In the genomic region with DNA sequence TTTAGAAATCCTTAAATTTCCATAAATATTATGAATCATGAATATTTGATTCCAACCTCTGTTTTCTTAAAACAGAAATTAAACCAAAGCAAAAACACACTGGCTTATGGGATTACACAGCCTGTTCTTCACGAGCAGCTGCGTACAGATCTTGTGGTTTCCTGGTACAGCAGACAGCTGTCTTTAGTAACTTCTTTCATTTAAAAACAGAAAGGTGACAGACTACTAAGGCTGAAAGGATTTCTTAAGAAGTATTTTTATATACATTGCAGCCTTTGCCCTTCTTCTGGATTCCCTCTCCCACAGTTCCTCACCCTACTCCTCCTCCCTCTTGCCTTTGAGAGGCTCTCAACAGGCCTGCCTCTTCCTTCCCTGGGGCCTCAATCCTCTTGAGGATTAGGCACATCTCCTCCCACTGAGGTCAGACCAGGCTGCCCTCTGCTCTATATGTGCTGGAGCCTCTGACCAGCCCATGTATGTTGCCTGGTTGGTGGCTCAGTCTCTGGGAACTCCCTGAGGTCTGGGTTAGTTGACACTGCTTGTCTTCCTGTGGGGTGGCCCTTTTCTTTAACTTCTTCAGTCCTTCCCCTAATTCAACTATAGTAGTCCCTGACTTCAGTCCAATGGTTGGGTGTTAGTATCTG, we compare ENCODE assay signal across 15 mouse cellular contexts. TPM values are rescaled to one million over a fixed set of nuclear protein-coding genes. Genes with fewer than 3 reads are reported as not detected.
DNase-seq lines count a peak whose midpoint lies in the region; ATAC-seq and TF ChIP-seq lines count a peak whose summit lies in the region.
"Had no signal": no experiment of that assay in that cellular context is flagged by ENCODE, and none has a peak within 500 bp of the region (broad histone marks: within the 10 kb centered on the region; RNA-seq: fewer than 3 reads in every experiment).

No protein-coding gene starts in this region.

- peaks cover 21% of the 10 kb centered on the region for H3K4me1 ChIP-seq in heart, postnatal 0 days (ENCODE audit: control insufficient read depth, insufficient read depth)
- H3K4me1 ChIP-seq in bone marrow, adult 2 months (ENCODE audit: control insufficient read depth, insufficient read depth, low read length) = no peaks in the 10 kb centered on the region; the same call in 1 of the 2 replicates
- H3K4me1 ChIP-seq: limb, embryonic 15.5 days had no signal

- peak; percentile 4 for DNase-seq in heart, postnatal 0 days (ENCODE audit: low spot score)
- DNase-seq in heart, postnatal 10 days = no peak
- DNase-seq in 416B (ENCODE audit: low read depth) = peak; percentile 15
- no peak for DNase-seq in gastrocnemius, adult 18-20 months (ENCODE audit: low spot score)
- DNase-seq in adrenal gland, postnatal 4 days (ENCODE audit: low spot score in 2 of 2) = no peak
- no peak for DNase-seq in cerebellum, adult 18-20 months
- DNase-seq: heart, postnatal 4 days; kidney, adult 8-10 months; layer of hippocampus, postnatal 36 days; right cerebral cortex, adult 18-20 months had no signal

- no peak for ATAC-seq in heart, postnatal 0 days (ENCODE audit: insufficient read depth, low read depth)
- ATAC-seq in megakaryocyte progenitor cell, adult 5-6 weeks (replicated peaks; ENCODE audit: poor library complexity) = peak; percentile 31

- no peak overlapping the region for H3K9ac ChIP-seq in heart, postnatal 0 days (replicated peaks; ENCODE audit: low read depth, low read length)
- H3K9ac ChIP-seq: limb, embryonic 15.5 days had no signal

- no peaks in the 10 kb centered on the region for H3K27me3 ChIP-seq in heart, postnatal 0 days (ENCODE audit: control insufficient read depth, insufficient read depth, low read length)
- H3K27me3 ChIP-seq: limb, embryonic 15.5 days had no signal

- 75% methylated on average over 2 of the region's 2 CpGs for WGBS in heart, postnatal 0 days
- 10% methylated on average over 2 of the region's 2 CpGs for WGBS in bone marrow, adult 2 months

- TF ChIP-seq EP300 in heart, postnatal 0 days (IDR thresholded peaks at IDR 0.05; ENCODE audit: low read depth) = no peak

- TF ChIP-seq CTCF in heart, postnatal 0 days (IDR thresholded peaks at IDR 0.05; ENCODE audit: low read depth) = no peak
- no peak for TF ChIP-seq CTCF in bone marrow, adult 2 months (IDR thresholded peaks at IDR 0.05; ENCODE audit: control insufficient read depth, insufficient read depth, low read length)

- no peak overlapping the region for H3K4me3 ChIP-seq in heart, postnatal 0 days (ENCODE audit: low read depth, low read length)
- no peak overlapping the region for H3K4me3 ChIP-seq in bone marrow, adult 2 months (replicated peaks; ENCODE audit: control insufficient read depth, low read depth, low read length)
- H3K4me3 ChIP-seq: limb, embryonic 15.5 days; midbrain, embryonic 10.5 days had no signal

- no peak overlapping the region for H3K4me2 ChIP-seq in heart, postnatal 0 days (ENCODE audit: low read depth, low read length)
- H3K4me2 ChIP-seq: limb, embryonic 15.5 days had no signal

- no peak for TF ChIP-seq POLR2A in bone marrow, adult 2 months (IDR thresholded peaks at IDR 0.05; ENCODE audit: borderline replicate concordance, control insufficient read depth, low read depth, low read length)

- no peaks in the 10 kb centered on the region for H3K9me3 ChIP-seq in heart, postnatal 0 days (replicated peaks; ENCODE audit: control insufficient read depth, low read length)
- H3K9me3 ChIP-seq: limb, embryonic 15.5 days; midbrain, embryonic 10.5 days had no signal

- no peak overlapping the region for H3K27ac ChIP-seq in heart, postnatal 0 days (ENCODE audit: low read depth)
- peak overlapping the region; percentile 72 for H3K27ac ChIP-seq in bone marrow, adult 2 months (ENCODE audit: control insufficient read depth, insufficient read depth, low read depth, low read length, poor library complexity)
- H3K27ac ChIP-seq: limb, embryonic 15.5 days; midbrain, embryonic 10.5 days had no signal

- H3K36me3 ChIP-seq in heart, postnatal 0 days (replicated peaks; ENCODE audit: control insufficient read depth, insufficient read depth, low read length) = no peaks in the 10 kb centered on the region
- H3K36me3 ChIP-seq: limb, embryonic 15.5 days; midbrain, embryonic 10.5 days had no signal

- intact Hi-C loops in heart, postnatal 10 days (cut with DNase I) = no loop called here

RNA-seq across cellular contexts. Expression of gene Serpinb1c, which starts 31.2 kb away (rescaled TPM):
- total RNA-seq in heart, postnatal 0 days (2014; rRNA removed; ENCODE audit: low replicate concordance) = not detected in 2 replicates
- polyA plus RNA-seq in heart, postnatal 0 days (2015; fragmentation: Nextera tagmentation; extraction: Ambion mirVana) = 0.16 and 0.25 TPM in 2 replicates
- 1 to 10 TPM in 1 of 2 experiments, under 1 TPM in 1; 0.74 to 1.5 TPM for total RNA-seq in heart, postnatal 10 days (2021)
- not detected in 2 replicates for polyA plus RNA-seq in bone marrow, adult 2 months (2011; ENCODE audit: insufficient read depth, insufficient read length, low replicate concordance, missing spikeins)
- not detected in 2 replicates for total RNA-seq in megakaryocyte progenitor cell, adult 5-6 weeks (2015)
- total RNA-seq in megakaryocyte progenitor cell, adult 5-6 weeks (2017) = not detected in 2 replicates
- 1 to 10 TPM; 1.7 to 1.9 TPM for total RNA-seq in gastrocnemius, adult 18-20 months (2021)
- under 1 TPM in 1 of 2 experiments, not detected in 1; 0.31 TPM for total RNA-seq in adrenal gland, postnatal 4 days (2021)
- polyA plus RNA-seq: limb, embryonic 15.5 days; midbrain, embryonic 10.5 days; neural tube, embryonic 11.5 days had no signal

RNA-seq across cellular contexts. Expression of gene Serpinb6b, which starts 35.8 kb away (rescaled TPM):
- total RNA-seq in heart, postnatal 0 days (2014; rRNA removed; ENCODE audit: low replicate concordance) = 46.1 and 66.6 TPM in 2 replicates
- polyA plus RNA-seq in heart, postnatal 0 days (2015; fragmentation: Nextera tagmentation; extraction: Ambion mirVana) = 23.4 and 30.8 TPM in 2 replicates
- 10 to 100 TPM; 23.9 to 33.8 TPM for total RNA-seq in heart, postnatal 10 days (2021)
- polyA plus RNA-seq in bone marrow, adult 2 months (2011; ENCODE audit: insufficient read depth, insufficient read length, low replicate concordance, missing spikeins) = 2.9 and 6.2 TPM in 2 replicates
- 2.7 and 5.7 TPM in 2 replicates for total RNA-seq in megakaryocyte progenitor cell, adult 5-6 weeks (2015)
- total RNA-seq in megakaryocyte progenitor cell, adult 5-6 weeks (2017) = 2.2 and 8.1 TPM in 2 replicates
- total RNA-seq in gastrocnemius, adult 18-20 months (2021) = 1 to 10 TPM; 2.2 to 2.9 TPM
- 10 to 100 TPM; 60.3 to 62.4 TPM for total RNA-seq in adrenal gland, postnatal 4 days (2021)

Comparison
In these comparisons a context has a peak if more than half of its experiments do, and no peak if none do; other contexts are left out.
1. DNase-seq: peak in heart, postnatal 0 days (single experiment) and 416B (single experiment); none in heart, postnatal 10 days (0 of 2), gastrocnemius, adult 18-20 months (single experiment), adrenal gland, postnatal 4 days (0 of 2) and cerebellum, adult 18-20 months (0 of 2).